Mouse (Mus musculus) left cerebral cortex, adult 2 months (tissue): ENCODE results near the gene Prkch. TPM values are rescaled to one million over a fixed set of nuclear protein-coding genes. Genes with fewer than 3 reads are reported as not detected.

Experiments
- DNase-seq, 2 experiments: peaks; one replicate each; pipeline ENCODE4 v3.0.0; 2021 to 2022; ENCODE audit warnings: low spot score in 2 of 2, mixed read lengths in 1 of 2; ENCODE audit errors: extremely low spot score in 1 of 2
- H3K27ac ChIP-seq: fragments of 200-600 bp; 2 replicates; pipeline ENCODE4 v1.8.1; 2022
- H3K4me3 ChIP-seq: fragments of 200-600 bp; 2 replicates; pipeline ENCODE4 v1.8.1; 2022
- CTCF ChIP-seq: fragments of 200-600 bp; IDR thresholded peaks from 2 replicates; pipeline ENCODE4 v1.8.1; 2022; ENCODE audit warnings: antibody characterized with exemption, mild to moderate bottlenecking, moderate library complexity
- intact Hi-C: fragments of 180-260 bp; cut with DNase I; formaldehyde crosslinking; loops from one replicate; pipeline ENCODE4 v1.15.1; 2025
- total RNA-seq, 2 experiments: library from RNA; stranded (reverse); gene quantifications; 2 replicates each; pipeline ENCODE4 v1.2.3; 2021

Gene Prkch
- total RNA-seq, 2 experiments from 2014 or later: 4.1 to 5.7 TPM

- peak; percentile 79 for TF ChIP-seq CTCF
- H3K27ac ChIP-seq: no peak overlapping the region
- DNase-seq: peak; percentile 55 to 63
- intact Hi-C loops: loop anchor here (2.0 to 10.0 kb wide), 6 partner anchors 202 to 1690 kb away; partner anchors contain the start of genes Gm11042, Gm49321 and Snapc1
- no peak overlapping the region for H3K4me3 ChIP-seq
Measured at GRCm38 (mm10) chr12:73705097-73705690, 120.6 kb downstream of the Prkch start.

DNA sequence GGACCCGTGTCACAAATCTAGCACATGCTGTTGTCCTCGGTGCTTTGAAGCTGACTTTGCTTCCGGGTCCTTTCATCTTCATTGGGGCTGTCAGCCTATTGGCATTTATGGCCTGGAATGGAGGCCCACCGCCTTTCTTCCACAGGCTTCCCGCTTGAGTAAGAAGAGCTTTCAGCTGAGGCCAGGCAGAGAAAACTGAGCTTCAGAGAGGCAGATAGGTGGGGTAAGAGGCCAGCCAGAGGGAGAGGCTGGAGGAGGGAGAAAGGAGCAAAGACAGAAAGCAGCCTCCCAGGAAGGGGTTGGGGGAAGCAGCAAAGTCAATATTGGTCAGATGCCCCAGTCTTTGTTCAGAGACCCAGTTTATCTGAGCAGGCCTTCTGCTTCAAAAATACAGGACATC, 123.9 kb downstream of the Prkch start:
- intact Hi-C loops: loop anchor here (5.0 to 10.0 kb wide), 5 partner anchors 199 to 1686 kb away; partner anchors contain the start of genes Gm49321 and Snapc1
- H3K4me3 ChIP-seq: no peak overlapping the region
- TF ChIP-seq CTCF: no peak
- DNase-seq: no peak
- no peak overlapping the region for H3K27ac ChIP-seq

DNA sequence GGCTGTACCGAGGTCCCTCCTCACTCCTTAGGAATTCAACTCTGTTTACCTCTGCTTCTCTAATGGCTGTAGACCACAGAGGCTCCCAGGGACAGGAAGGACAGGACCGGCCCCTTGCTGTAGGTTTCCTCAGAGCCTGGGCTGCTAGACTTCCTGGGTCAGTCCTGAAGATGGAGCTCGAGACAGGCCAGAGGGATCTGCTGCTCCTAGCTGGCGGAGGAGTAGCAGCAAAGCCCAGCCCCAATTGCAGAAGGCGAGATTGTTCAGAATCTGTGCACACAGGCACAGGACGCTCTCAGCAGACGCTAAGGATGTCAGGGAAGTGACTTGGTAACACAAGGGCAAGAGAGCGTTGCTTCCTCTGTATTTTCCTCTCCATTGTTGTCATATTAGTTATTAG, 124.3 kb downstream of the Prkch start:
- DNase-seq: peak; percentile 40 to 51
- TF ChIP-seq CTCF: peak; percentile 60
- H3K4me3 ChIP-seq: no peak overlapping the region
- intact Hi-C loops: loop anchor here (5.0 to 10.0 kb wide), 5 partner anchors 198 to 1686 kb away; partner anchors contain the start of genes Gm49321 and Snapc1
- no peak overlapping the region for H3K27ac ChIP-seq

DNA sequence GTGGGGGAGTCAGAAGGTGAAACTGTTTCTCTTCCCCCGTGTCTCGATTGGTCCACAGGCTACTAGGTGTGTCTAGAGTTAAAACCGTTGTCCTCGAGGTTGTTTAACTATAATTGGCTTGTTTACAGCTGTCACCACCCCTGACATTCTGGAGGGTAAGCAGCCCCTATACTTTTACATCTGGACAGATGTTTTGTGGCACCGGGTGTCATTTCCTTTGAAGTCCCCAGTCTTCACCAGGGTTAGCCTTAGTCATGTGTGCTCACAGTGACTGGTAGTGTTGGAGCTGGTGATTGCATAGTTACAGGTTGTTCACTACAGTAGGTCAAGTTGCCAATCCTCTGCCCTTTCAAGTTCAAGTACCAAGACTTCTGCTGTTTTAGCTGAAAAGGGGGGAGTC, 126.2 kb downstream of the Prkch start:
- no peak for TF ChIP-seq CTCF
- intact Hi-C loops: no loop called here
- H3K27ac ChIP-seq: no peak overlapping the region
- no peak for DNase-seq
- no peak overlapping the region for H3K4me3 ChIP-seq

DNA sequence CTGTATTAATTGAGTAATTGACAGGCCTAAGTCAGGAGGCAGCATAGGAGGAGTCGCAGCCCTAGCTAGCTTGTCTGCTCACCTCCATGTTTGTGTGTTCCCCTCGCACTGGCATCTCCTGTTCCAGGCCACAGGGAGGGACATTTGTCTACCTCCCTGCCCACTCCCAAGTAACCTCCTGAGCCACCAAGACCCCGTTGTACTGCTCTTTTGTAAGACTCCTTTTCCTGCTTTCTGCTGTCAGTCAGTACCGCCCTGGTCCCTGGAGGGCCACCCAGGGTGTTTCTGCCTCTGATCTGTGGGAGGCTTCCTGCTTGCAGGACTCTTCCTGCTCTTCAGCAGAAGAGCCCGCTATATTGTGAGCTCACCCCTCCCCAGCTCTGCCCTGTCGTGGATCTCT, 127.5 kb downstream of the Prkch start:
- H3K27ac ChIP-seq: no peak overlapping the region
- no peak overlapping the region for H3K4me3 ChIP-seq
- DNase-seq: no peak
- TF ChIP-seq CTCF: no peak
- intact Hi-C loops: no loop called here

DNA sequence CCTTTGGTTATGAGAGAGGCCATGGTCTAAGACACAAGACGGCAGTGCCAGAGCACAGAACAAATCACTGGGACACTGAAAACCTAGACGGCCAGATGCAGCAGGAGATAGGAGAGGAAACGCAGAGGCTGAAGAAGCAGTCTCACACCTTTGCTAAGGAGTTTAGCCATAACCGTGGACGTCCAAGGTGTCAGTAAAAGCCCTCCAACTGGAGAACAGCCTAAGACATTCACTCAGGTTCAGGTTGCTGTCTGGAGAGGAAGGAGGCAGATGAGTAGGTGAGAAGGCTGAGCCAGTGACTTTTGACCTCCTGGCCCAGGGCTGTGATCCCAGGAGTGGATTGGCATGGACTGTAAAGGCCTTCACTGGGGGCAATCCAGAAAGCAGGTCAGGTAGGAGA, 130.0 kb downstream of the Prkch start:
- TF ChIP-seq CTCF: no peak
- intact Hi-C loops: no loop called here

DNA sequence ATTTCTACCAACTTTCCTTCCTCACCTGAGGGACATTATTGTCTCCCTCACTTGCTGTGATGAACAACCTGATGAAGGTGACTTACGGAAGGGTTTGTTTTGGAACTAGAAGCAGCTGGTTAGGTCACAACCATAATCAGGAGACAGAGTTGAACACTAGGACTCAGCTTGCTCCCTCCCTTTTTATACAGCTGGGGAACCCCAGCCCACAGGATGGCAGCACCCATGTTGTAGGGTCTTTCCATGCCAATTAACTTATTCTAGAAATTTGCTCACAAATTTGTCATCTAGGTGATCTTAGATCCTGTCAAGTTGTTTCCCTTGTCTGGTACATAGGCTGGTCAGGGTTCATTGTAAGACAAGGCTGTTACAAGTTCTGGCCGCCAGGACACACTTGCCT, 130.7 kb downstream of the Prkch start:
- no peak for DNase-seq
- no peak overlapping the region for H3K4me3 ChIP-seq
- intact Hi-C loops: no loop called here
- no peak for TF ChIP-seq CTCF
- no peak overlapping the region for H3K27ac ChIP-seq

More for the DNA sequence above, 130.0 kb downstream of the Prkch start:
- no peak for DNase-seq
- H3K27ac ChIP-seq: no peak overlapping the region
- no peak overlapping the region for H3K4me3 ChIP-seq

DNA sequence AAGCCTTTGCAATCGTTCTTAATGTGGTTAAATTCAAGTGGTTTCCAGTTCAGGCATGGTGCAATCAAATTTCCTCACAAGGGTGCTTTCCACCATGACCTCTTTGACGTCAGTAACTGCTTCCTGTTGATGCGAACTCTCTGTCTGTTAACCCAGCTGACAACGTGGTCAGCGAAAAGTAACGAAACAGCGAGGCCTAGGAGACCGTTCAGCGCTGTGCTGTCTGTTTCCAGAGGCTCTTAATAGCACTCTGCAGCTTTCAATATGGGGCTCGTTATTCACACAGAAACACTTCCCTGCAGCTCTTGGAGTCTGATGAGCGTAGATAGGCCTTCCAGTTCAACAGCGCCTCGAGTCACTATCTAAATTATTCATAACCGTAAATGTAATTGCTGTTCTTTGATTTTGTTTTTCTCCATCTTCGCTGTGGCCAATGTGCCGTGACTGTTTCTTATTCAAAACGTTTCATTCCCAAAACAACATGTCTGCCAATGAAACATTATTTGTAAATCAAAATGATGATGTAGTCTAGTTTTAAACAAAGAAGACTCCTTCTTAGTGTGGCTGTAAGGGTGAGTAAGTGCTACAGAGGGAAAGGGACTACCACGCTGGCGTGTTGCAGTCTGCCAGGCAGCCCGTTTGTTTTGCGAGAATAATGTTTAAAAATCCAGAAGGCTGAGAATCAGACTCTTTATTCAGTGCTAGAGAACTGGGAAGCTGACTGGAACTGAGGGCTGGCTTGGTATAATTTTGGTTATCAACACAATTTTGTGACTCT, 131.5 kb downstream of the Prkch start:
- TF ChIP-seq CTCF: no peak
- Histone ChIP-seq H3K27ac (no peak overlapping the region), H3K4me3 (no peak overlapping the region)
- intact Hi-C loops: no loop called here
- DNase-seq: no peak

GRCm38 (mm10) chr12:73718036-73718435, 133.4 kb downstream of the Prkch start:
- no peak for TF ChIP-seq CTCF
- H3K4me3 ChIP-seq: no peak overlapping the region
- no peak overlapping the region for H3K27ac ChIP-seq
- intact Hi-C loops: no loop called here
- DNase-seq: no peak

DNA sequence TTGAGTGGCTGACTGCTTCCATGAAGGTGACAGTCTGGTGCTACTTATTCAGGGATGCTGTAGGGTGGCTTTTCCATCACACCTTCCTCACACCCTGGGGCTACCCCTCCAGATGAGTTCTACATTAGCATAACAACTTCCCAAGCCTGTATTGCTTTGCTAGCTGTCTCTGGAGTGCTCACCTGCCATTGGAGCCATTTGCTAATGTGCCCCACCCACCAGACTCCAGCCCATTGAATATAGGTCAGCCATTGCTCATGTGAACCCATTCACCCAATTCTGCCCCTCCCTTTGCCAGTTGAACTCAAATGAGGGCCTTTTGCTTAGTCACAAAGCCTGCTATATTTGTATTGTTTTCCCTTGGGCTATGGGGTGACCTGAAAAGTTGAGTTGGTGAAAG, 135.2 kb downstream of the Prkch start:
- intact Hi-C loops: no loop called here
- no peak for DNase-seq
- no peak for TF ChIP-seq CTCF

GRCm38 (mm10) chr12:73720466-73720865, 135.9 kb downstream of the Prkch start:
- no peak for DNase-seq
- intact Hi-C loops: no loop called here
- no peak for TF ChIP-seq CTCF
- no peak overlapping the region for H3K4me3 ChIP-seq
- H3K27ac ChIP-seq: no peak overlapping the region

More for the DNA sequence above, 135.2 kb downstream of the Prkch start:
- H3K27ac ChIP-seq: no peak overlapping the region
- H3K4me3 ChIP-seq: no peak overlapping the region

GRCm38 (mm10) chr12:73722060-73722459, 137.5 kb downstream of the Prkch start:
- H3K27ac ChIP-seq: no peak overlapping the region
- DNase-seq: no peak
- intact Hi-C loops: no loop called here
- H3K4me3 ChIP-seq: no peak overlapping the region
- TF ChIP-seq CTCF: no peak
